Mouse (Mus musculus): ENCODE data around the gene Spag7. TPM values are rescaled to one million over a fixed set of nuclear protein-coding genes. Genes with fewer than 3 reads are reported as not detected.

Gene Spag7
- polyA plus RNA-seq, 1 experiment = 36.6 TPM

DNA sequence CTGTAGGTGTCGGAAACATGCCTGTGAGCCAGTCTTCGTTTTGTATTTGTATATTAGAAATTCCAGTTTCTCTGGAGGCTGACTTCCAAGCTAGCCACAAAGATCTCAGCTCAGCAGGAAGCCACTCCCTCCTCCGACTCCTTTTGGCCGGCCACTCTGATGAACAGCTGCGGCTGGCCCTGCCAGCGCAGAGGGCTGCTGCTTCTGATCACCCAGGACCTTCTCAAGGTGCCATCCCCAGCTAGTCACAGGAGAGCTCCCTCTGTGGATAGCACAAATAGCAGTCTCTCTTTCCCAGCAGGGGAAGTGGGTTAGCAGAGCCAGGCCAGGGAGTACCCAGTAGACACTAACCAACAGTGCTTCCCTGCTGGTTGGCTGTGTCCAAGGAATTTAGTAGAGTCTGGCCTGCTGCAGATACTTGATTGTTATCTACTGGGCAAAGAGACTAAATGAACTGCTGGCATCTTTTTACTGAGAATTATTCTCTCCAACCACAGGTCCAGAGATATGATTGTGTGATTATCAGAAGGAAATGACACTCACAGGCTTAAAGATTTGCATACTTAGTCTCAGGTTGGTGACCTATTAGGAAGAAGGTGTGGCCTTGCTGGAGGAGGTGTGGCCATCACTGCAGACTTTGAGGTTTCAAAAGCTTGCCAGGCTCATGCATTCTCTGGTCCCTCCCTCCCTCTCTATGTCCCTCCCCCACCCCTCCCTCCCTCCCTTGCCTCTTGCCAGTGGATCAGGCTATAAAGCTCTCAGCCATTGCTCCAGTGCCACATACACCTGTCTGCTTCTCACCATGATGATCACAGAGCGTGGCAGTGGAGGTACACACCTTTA lies 47.0 kb downstream of the Spag7 start:
- Histone ChIP-seq H3K36me3 (ENCODE audit: control insufficient read depth, insufficient read depth, low read length) (no peaks in the 10 kb centered on the region), H3K4me3 (ENCODE audit: low read depth, low read length) (no peak overlapping the region), H3K27me3 (ENCODE audit: control insufficient read depth, insufficient read depth, low read length) (no peaks in the 10 kb centered on the region), H3K27ac (ENCODE audit: insufficient read depth, low read depth, low read length) (peak overlapping the region; percentile 92), H3K4me1 (ENCODE audit: control insufficient read depth, insufficient read depth, insufficient read length, low read length) (peaks cover 26% of the 10 kb centered on the region)
- WGBS = 19% methylated on average over 7 of the region's 7 CpGs
- TF ChIP-seq CTCF (IDR thresholded peaks at IDR 0.05; ENCODE audit: extremely low read depth, insufficient read length, insufficient replicate concordance, low read depth, low read length) = no peak
- no peak for TF ChIP-seq POLR2A (IDR thresholded peaks at IDR 0.05; ENCODE audit: low read depth, low read length)

GRCm38 (mm10) chr11:70619101-70619500 lies 50.1 kb downstream of the Spag7 start, which contains the start of gene Chrne:
Gene Chrne (minus strand): TSS chr11:70619216.
- 83% methylated on average over 1 of the region's 1 CpGs for WGBS
- no peaks in the 10 kb centered on the region for H3K36me3 ChIP-seq (ENCODE audit: control insufficient read depth, insufficient read depth, low read length)
- H3K4me3 ChIP-seq (ENCODE audit: low read depth, low read length) = no peak within 1 kb of the TSS
- H3K27me3 ChIP-seq (ENCODE audit: control insufficient read depth, insufficient read depth, low read length) = no peaks in the 10 kb centered on the region
- H3K27ac ChIP-seq (ENCODE audit: insufficient read depth, low read depth, low read length) = no peak within 1 kb of the TSS
- TF ChIP-seq POLR2A (IDR thresholded peaks at IDR 0.05; ENCODE audit: low read depth, low read length) = no peak
- TF ChIP-seq CTCF (IDR thresholded peaks at IDR 0.05; ENCODE audit: extremely low read depth, insufficient read length, insufficient replicate concordance, low read depth, low read length) = no peak
- H3K4me1 ChIP-seq (ENCODE audit: control insufficient read depth, insufficient read depth, insufficient read length, low read length) = peaks cover 26% of the 10 kb centered on the region

DNA sequence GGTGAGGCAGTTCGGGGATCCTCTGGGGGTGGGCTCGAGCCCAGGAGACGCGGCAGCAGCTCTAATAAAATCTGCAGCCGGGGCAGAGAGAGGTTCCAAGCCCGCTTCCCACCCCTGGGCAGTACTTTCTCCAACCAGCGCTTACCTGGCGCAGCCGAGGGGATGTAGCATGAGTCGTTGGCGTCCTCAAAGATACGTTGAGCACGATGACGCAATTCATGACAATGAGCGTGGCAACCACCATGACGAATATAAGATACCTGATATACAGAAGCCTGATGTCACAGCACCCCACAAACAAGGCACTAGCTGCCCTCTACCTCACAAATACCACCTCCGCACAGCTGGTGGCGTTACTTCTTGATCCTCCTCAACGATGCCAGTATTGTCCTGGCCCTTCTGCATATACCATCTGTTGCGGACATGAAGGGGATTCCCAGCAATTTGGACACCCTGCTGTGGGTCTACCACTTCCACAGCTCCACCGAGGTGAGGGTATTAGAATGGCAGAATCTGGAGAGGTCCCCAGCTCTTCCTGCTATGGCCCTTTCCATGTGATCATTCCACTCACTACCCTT lies 53.6 kb downstream of the Spag7 start, which contains the start of gene 4930544D05Rik:
Gene 4930544D05Rik (plus strand): TSS at position 333 of the 578 bp plus-strand sequence.
- WGBS = 13% methylated on average over 21 of the region's 21 CpGs
- H3K4me3 ChIP-seq (ENCODE audit: low read depth, low read length) = peak within 1 kb of the TSS; percentile 66
- peaks cover 25% of the 10 kb centered on the region for H3K36me3 ChIP-seq (ENCODE audit: control insufficient read depth, insufficient read depth, low read length)
- no peaks in the 10 kb centered on the region for H3K27me3 ChIP-seq (ENCODE audit: control insufficient read depth, insufficient read depth, low read length)
- no peak for TF ChIP-seq CTCF (IDR thresholded peaks at IDR 0.05; ENCODE audit: extremely low read depth, insufficient read length, insufficient replicate concordance, low read depth, low read length)
- TF ChIP-seq POLR2A (IDR thresholded peaks at IDR 0.05; ENCODE audit: low read depth, low read length) = no peak
- H3K4me1 ChIP-seq (ENCODE audit: control insufficient read depth, insufficient read depth, insufficient read length, low read length) = peaks cover 10% of the 10 kb centered on the region
- 0 out of 2 replicates have a peak within 1 kb of the TSS, but pooled peaks have one; percentile 17 for H3K27ac ChIP-seq (ENCODE audit: insufficient read depth, low read depth, low read length)

DNA sequence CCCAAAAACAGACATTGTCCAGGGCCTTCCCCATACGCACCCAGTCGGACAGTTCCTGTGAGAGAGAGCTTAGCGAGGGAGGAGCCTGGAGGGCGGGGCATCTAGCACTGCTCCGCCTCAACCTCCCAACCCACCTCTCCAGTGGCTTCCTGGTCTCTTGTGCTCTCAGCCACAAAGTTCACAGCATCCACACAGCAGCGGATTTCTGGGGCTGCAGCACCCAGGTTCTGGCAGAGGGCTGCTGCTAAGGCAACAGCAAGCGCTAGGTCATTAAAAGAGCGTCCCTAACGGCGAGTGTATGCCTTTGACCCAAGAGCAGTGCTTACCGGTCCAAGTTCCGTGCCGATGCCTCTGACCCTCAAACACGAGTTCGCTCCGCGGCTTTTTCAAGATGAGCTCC lies 54.1 kb downstream of the Spag7 start:
- 0 out of 2 replicates have a peak overlapping the region, but pooled peaks have one; percentile 17 for H3K27ac ChIP-seq (ENCODE audit: insufficient read depth, low read depth, low read length)
- peaks cover 10% of the 10 kb centered on the region for H3K4me1 ChIP-seq (ENCODE audit: control insufficient read depth, insufficient read depth, insufficient read length, low read length)
- peak overlapping the region; percentile 66 for H3K4me3 ChIP-seq (ENCODE audit: low read depth, low read length)
- TF ChIP-seq POLR2A (IDR thresholded peaks at IDR 0.05; ENCODE audit: low read depth, low read length) = peak; percentile 17; the same call in 1 of the 2 replicates
- no peak for TF ChIP-seq CTCF (IDR thresholded peaks at IDR 0.05; ENCODE audit: extremely low read depth, insufficient read length, insufficient replicate concordance, low read depth, low read length)
- H3K27me3 ChIP-seq (ENCODE audit: control insufficient read depth, insufficient read depth, low read length) = no peaks in the 10 kb centered on the region
- 1% methylated on average over 17 of the region's 17 CpGs for WGBS
- H3K36me3 ChIP-seq (ENCODE audit: control insufficient read depth, insufficient read depth, low read length) = peaks cover 31% of the 10 kb centered on the region

Other genes with a start within 250 kb of the Spag7 start
- 15.3 and 23.2 TPM in 2 replicates for gene Arrb2, start 236.8 kb downstream of the Spag7 start, polyA plus RNA-seq (2012; rRNA removed)
- gene Med11, start 217.5 kb downstream of the Spag7 start, polyA plus RNA-seq (2012; rRNA removed) = 16.4 and 24.1 TPM in 2 replicates
- 2.5 and 7.1 TPM in 2 replicates for gene Zmynd15, start 210.0 kb downstream of the Spag7 start, polyA plus RNA-seq (2012; rRNA removed)
- 28.1 and 48.0 TPM in 2 replicates for gene Cxcl16, start 209.4 kb downstream of the Spag7 start, polyA plus RNA-seq (2012; rRNA removed)
- 331 and 587 TPM in 2 replicates for gene Tm4sf5, start 164.2 kb downstream of the Spag7 start, polyA plus RNA-seq (2012; rRNA removed)
- not detected in 2 replicates for gene Vmo1, start 154.8 kb downstream of the Spag7 start, polyA plus RNA-seq (2012; rRNA removed)
- 4.3 and 8.4 TPM in 2 replicates for gene Gltpd2, start 150.2 kb downstream of the Spag7 start, polyA plus RNA-seq (2012; rRNA removed)
- gene Psmb6, start 144.0 kb downstream of the Spag7 start, polyA plus RNA-seq (2012; rRNA removed) = 146 and 264 TPM in 2 replicates
- not detected in 2 replicates for gene Gm40193, start 136.5 kb downstream of the Spag7 start, polyA plus RNA-seq (2012; rRNA removed)
- 11.0 and 24.9 TPM in 2 replicates for gene Pld2, start 129.4 kb downstream of the Spag7 start, polyA plus RNA-seq (2012; rRNA removed)
- 43.6 and 82.0 TPM in 2 replicates for gene Mink1, start 106.5 kb downstream of the Spag7 start, polyA plus RNA-seq (2012; rRNA removed)
- gene 4930544D05Rik, start 53.6 kb downstream of the Spag7 start, polyA plus RNA-seq (2012; rRNA removed) = not detected in 2 replicates
- 0.06 TPM in 1 of 2 replicates, not detected in the other for gene Chrne, start 50.2 kb downstream of the Spag7 start, polyA plus RNA-seq (2012; rRNA removed)
- gene Gp1ba, start 30.3 kb downstream of the Spag7 start, polyA plus RNA-seq (2012; rRNA removed) = 0.04 and 0.22 TPM in 2 replicates
- 43.0 and 114 TPM in 2 replicates for gene Rnf167, start 22.2 kb downstream of the Spag7 start, polyA plus RNA-seq (2012; rRNA removed)
- 109 and 147 TPM in 2 replicates for gene Slc25a11, start 21.9 kb downstream of the Spag7 start, polyA plus RNA-seq (2012; rRNA removed)
- 2,319 and 5,668 TPM in 2 replicates for gene Pfn1, start 14.8 kb downstream of the Spag7 start, polyA plus RNA-seq (2012; rRNA removed)
- gene Eno3, start 12.2 kb downstream of the Spag7 start, polyA plus RNA-seq (2012; rRNA removed) = 3.3 and 12.7 TPM in 2 replicates
- gene Camta2, start 18.7 kb upstream of the Spag7 start, polyA plus RNA-seq (2012; rRNA removed) = 27.7 and 66.7 TPM in 2 replicates
- gene Inca1, start 30.7 kb upstream of the Spag7 start, polyA plus RNA-seq (2012; rRNA removed) = 0.38 and 0.79 TPM in 2 replicates
- 33.9 and 87.1 TPM in 2 replicates for gene Kif1c, start 31.1 kb upstream of the Spag7 start, polyA plus RNA-seq (2012; rRNA removed)
- gene Zfp3, start 94.8 kb upstream of the Spag7 start, polyA plus RNA-seq (2012; rRNA removed) = 0.61 and 0.72 TPM in 2 replicates
- gene Scimp, start 143.2 kb upstream of the Spag7 start, polyA plus RNA-seq (2012; rRNA removed) = 0.70 and 0.94 TPM in 2 replicates
- gene Rabep1, start 175.4 kb upstream of the Spag7 start, polyA plus RNA-seq (2012; rRNA removed) = 1.1 and 1.7 TPM in 2 replicates